Mouse (Mus musculus): ENCODE data around the gene Gnai2. TPM values are rescaled to one million over a fixed set of nuclear protein-coding genes. Genes with fewer than 3 reads are reported as not detected.

The Gnai2 gene
- polyA plus RNA-seq, 1 experiment from 2014 or later: 336 TPM

GRCm38 (mm10) chr9:107650708-107651481, 15.7 kb upstream of the Gnai2 start:
- ATAC-seq (replicated peaks; ENCODE audit: low FRiP score, low TSS enrichment, low read depth): no peak
- Histone ChIP-seq H3K4me2 (ENCODE audit: low read length) (no peak overlapping the region), H3K9me3 (ENCODE audit: control insufficient read depth, low read length) (no peaks in the 10 kb centered on the region), H3K27ac (ENCODE audit: low read depth) (no peak overlapping the region), H3K9ac (ENCODE audit: low read length) (no peak overlapping the region), H3K27me3 (replicated peaks; ENCODE audit: control insufficient read depth, insufficient read depth, low read length) (no peaks in the 10 kb centered on the region), H3K4me3 (ENCODE audit: low read depth, low read length) (no peak overlapping the region), H3K36me3 (ENCODE audit: control insufficient read depth, insufficient read depth, low read length) (no peaks in the 10 kb centered on the region), H3K4me1 (replicated peaks; ENCODE audit: control insufficient read depth, insufficient read depth, low read length) (0 out of 2 replicates have a peak, but pooled peaks cover 6% of the 10 kb centered on the region)
- WGBS: 32% methylated on average over 12 of the region's 12 CpGs
- no peak for DNase-seq (ENCODE audit: low spot score)

- ATAC-seq (replicated peaks; ENCODE audit: low FRiP score, low TSS enrichment, low read depth) (no peak), DNase-seq (ENCODE audit: low spot score) (no peak)
- no peak overlapping the region for H3K27ac ChIP-seq (ENCODE audit: low read depth)
- 0 out of 2 replicates have a peak, but pooled peaks cover 6% of the 10 kb centered on the region for H3K4me1 ChIP-seq (replicated peaks; ENCODE audit: control insufficient read depth, insufficient read depth, low read length)
- H3K4me2 ChIP-seq (ENCODE audit: low read length): no peak overlapping the region
- no peaks in the 10 kb centered on the region for H3K27me3 ChIP-seq (replicated peaks; ENCODE audit: control insufficient read depth, insufficient read depth, low read length)
- H3K9ac ChIP-seq (ENCODE audit: low read length): no peak overlapping the region
- 64% methylated on average over 7 of the region's 7 CpGs for WGBS
- no peak overlapping the region for H3K4me3 ChIP-seq (ENCODE audit: low read depth, low read length)
- no peaks in the 10 kb centered on the region for H3K36me3 ChIP-seq (ENCODE audit: control insufficient read depth, insufficient read depth, low read length)
- no peaks in the 10 kb centered on the region for H3K9me3 ChIP-seq (ENCODE audit: control insufficient read depth, low read length)
Measured at GRCm38 (mm10) chr9:107650225-107650624, 15.1 kb upstream of the Gnai2 start.

- 65% methylated on average over 3 of the region's 3 CpGs for WGBS
- Histone ChIP-seq H3K4me3 (ENCODE audit: low read depth, low read length) (no peak overlapping the region), H3K9me3 (ENCODE audit: control insufficient read depth, low read length) (no peaks in the 10 kb centered on the region), H3K4me2 (ENCODE audit: low read length) (no peak overlapping the region), H3K27me3 (replicated peaks; ENCODE audit: control insufficient read depth, insufficient read depth, low read length) (no peaks in the 10 kb centered on the region), H3K9ac (ENCODE audit: low read length) (no peak overlapping the region), H3K4me1 (replicated peaks; ENCODE audit: control insufficient read depth, insufficient read depth, low read length) (peaks cover 10% of the 10 kb centered on the region), H3K27ac (ENCODE audit: low read depth) (no peak overlapping the region), H3K36me3 (ENCODE audit: control insufficient read depth, insufficient read depth, low read length) (no peaks in the 10 kb centered on the region)
- ATAC-seq (replicated peaks; ENCODE audit: low FRiP score, low TSS enrichment, low read depth) (no peak), DNase-seq (ENCODE audit: low spot score) (no peak)
Measured at GRCm38 (mm10) chr9:107648767-107649166, 13.6 kb upstream of the Gnai2 start.

- no peak overlapping the region for H3K4me3 ChIP-seq (ENCODE audit: low read depth, low read length)
- ATAC-seq (replicated peaks; ENCODE audit: low FRiP score, low TSS enrichment, low read depth) (no peak), DNase-seq (ENCODE audit: low spot score) (no peak)
- H3K27me3 ChIP-seq (replicated peaks; ENCODE audit: control insufficient read depth, insufficient read depth, low read length): no peaks in the 10 kb centered on the region
- H3K4me2 ChIP-seq (ENCODE audit: low read length): no peak overlapping the region
- peaks cover 10% of the 10 kb centered on the region for H3K4me1 ChIP-seq (replicated peaks; ENCODE audit: control insufficient read depth, insufficient read depth, low read length)
- no peaks in the 10 kb centered on the region for H3K9me3 ChIP-seq (ENCODE audit: control insufficient read depth, low read length)
- no peaks in the 10 kb centered on the region for H3K36me3 ChIP-seq (ENCODE audit: control insufficient read depth, insufficient read depth, low read length)
- 80% methylated on average over 6 of the region's 6 CpGs for WGBS
- H3K9ac ChIP-seq (ENCODE audit: low read length): no peak overlapping the region
- no peak overlapping the region for H3K27ac ChIP-seq (ENCODE audit: low read depth)
Measured at GRCm38 (mm10) chr9:107646975-107647374, 11.8 kb upstream of the Gnai2 start.

GRCm38 (mm10) chr9:107645577-107645976, 10.4 kb upstream of the Gnai2 start:
- no peak overlapping the region for H3K4me2 ChIP-seq (ENCODE audit: low read length)
- no peaks in the 10 kb centered on the region for H3K36me3 ChIP-seq (ENCODE audit: control insufficient read depth, insufficient read depth, low read length)
- no peaks in the 10 kb centered on the region for H3K27me3 ChIP-seq (replicated peaks; ENCODE audit: control insufficient read depth, insufficient read depth, low read length)
- ATAC-seq (replicated peaks; ENCODE audit: low FRiP score, low TSS enrichment, low read depth): peak; percentile 62
- peaks cover 8% of the 10 kb centered on the region for H3K4me1 ChIP-seq (replicated peaks; ENCODE audit: control insufficient read depth, insufficient read depth, low read length)
- H3K27ac ChIP-seq (ENCODE audit: low read depth): no peak overlapping the region
- no peaks in the 10 kb centered on the region for H3K9me3 ChIP-seq (ENCODE audit: control insufficient read depth, low read length)
- no peak overlapping the region for H3K9ac ChIP-seq (ENCODE audit: low read length)
- H3K4me3 ChIP-seq (ENCODE audit: low read depth, low read length): no peak overlapping the region
- 14% methylated on average over 5 of the region's 5 CpGs for WGBS
- peak; percentile 90 for DNase-seq (ENCODE audit: low spot score)

GRCm38 (mm10) chr9:107645153-107645510, 10.0 kb upstream of the Gnai2 start:
- Histone ChIP-seq H3K4me3 (ENCODE audit: low read depth, low read length) (no peak overlapping the region), H3K4me1 (replicated peaks; ENCODE audit: control insufficient read depth, insufficient read depth, low read length) (peaks cover 7% of the 10 kb centered on the region), H3K9me3 (ENCODE audit: control insufficient read depth, low read length) (no peaks in the 10 kb centered on the region), H3K4me2 (ENCODE audit: low read length) (peak overlapping the region; percentile 68), H3K27me3 (replicated peaks; ENCODE audit: control insufficient read depth, insufficient read depth, low read length) (no peaks in the 10 kb centered on the region), H3K27ac (ENCODE audit: low read depth) (no peak overlapping the region), H3K9ac (ENCODE audit: low read length) (peak overlapping the region; percentile 56; the same call in 1 of the 2 replicates), H3K36me3 (ENCODE audit: control insufficient read depth, insufficient read depth, low read length) (no peaks in the 10 kb centered on the region)
- 45% methylated on average over 7 of the region's 7 CpGs for WGBS
- ATAC-seq (replicated peaks; ENCODE audit: low FRiP score, low TSS enrichment, low read depth) (peak; percentile 7; the same call in 1 of the 2 replicates), DNase-seq (ENCODE audit: low spot score) (no peak)

- no peaks in the 10 kb centered on the region for H3K27me3 ChIP-seq (replicated peaks; ENCODE audit: control insufficient read depth, insufficient read depth, low read length)
- H3K9me3 ChIP-seq (ENCODE audit: control insufficient read depth, low read length): no peaks in the 10 kb centered on the region
- H3K4me1 ChIP-seq (replicated peaks; ENCODE audit: control insufficient read depth, insufficient read depth, low read length): peaks cover 7% of the 10 kb centered on the region
- peak overlapping the region; percentile 68 for H3K4me2 ChIP-seq (ENCODE audit: low read length)
- DNase-seq (ENCODE audit: low spot score) (peak; percentile 96), ATAC-seq (replicated peaks; ENCODE audit: low FRiP score, low TSS enrichment, low read depth) (peak; percentile 64)
- 5% methylated on average over 35 of the region's 35 CpGs for WGBS
- H3K27ac ChIP-seq (ENCODE audit: low read depth): no peak overlapping the region
- H3K4me3 ChIP-seq (ENCODE audit: low read depth, low read length): peak overlapping the region; percentile 40
- peak overlapping the region; percentile 56 for H3K9ac ChIP-seq (ENCODE audit: low read length)
- H3K36me3 ChIP-seq (ENCODE audit: control insufficient read depth, insufficient read depth, low read length): no peaks in the 10 kb centered on the region
Measured at GRCm38 (mm10) chr9:107644495-107645152, 9.5 kb upstream of the Gnai2 start.

- DNase-seq (ENCODE audit: low spot score) (no peak), ATAC-seq (replicated peaks; ENCODE audit: low FRiP score, low TSS enrichment, low read depth) (no peak)
- H3K27me3 ChIP-seq (replicated peaks; ENCODE audit: control insufficient read depth, insufficient read depth, low read length): no peaks in the 10 kb centered on the region
- peak overlapping the region; percentile 68; the same call in 1 of the 2 replicates for H3K4me2 ChIP-seq (ENCODE audit: low read length)
- H3K4me1 ChIP-seq (replicated peaks; ENCODE audit: control insufficient read depth, insufficient read depth, low read length): peaks cover 7% of the 10 kb centered on the region
- peak overlapping the region; percentile 40; the same call in 1 of the 2 replicates for H3K4me3 ChIP-seq (ENCODE audit: low read depth, low read length)
- H3K27ac ChIP-seq (ENCODE audit: low read depth): no peak overlapping the region
- WGBS: 89% methylated on average over 13 of the region's 13 CpGs
- no peaks in the 10 kb centered on the region for H3K9me3 ChIP-seq (ENCODE audit: control insufficient read depth, low read length)
- H3K36me3 ChIP-seq (ENCODE audit: control insufficient read depth, insufficient read depth, low read length): no peaks in the 10 kb centered on the region
- H3K9ac ChIP-seq (ENCODE audit: low read length): no peak overlapping the region
Measured at GRCm38 (mm10) chr9:107643544-107644214, 8.5 kb upstream of the Gnai2 start.

Measured in intestine, embryonic 14.5 days (tissue).